Mouse (Mus musculus): ENCODE data around the gene AC170998.1.

GRCm38 (mm10) chr17:28698245-28698644 is 27.6 kb upstream of the AC170998.1 start:
- TF ChIP-seq EP300 (IDR thresholded peaks at IDR 0.05; ENCODE audit: insufficient read depth, low read depth, low read length) = no peak
- no peak for TF ChIP-seq CTCF (IDR thresholded peaks at IDR 0.05)
- TF ChIP-seq POLR2A (IDR thresholded peaks at IDR 0.05; ENCODE audit: insufficient read depth, low read depth, low read length) = no peak

All from heart, adult 2 months (tissue).